Mouse (Mus musculus) liver, embryonic 14.5 days (tissue): ENCODE data around the gene Ubash3b. TPM values are rescaled to one million over a fixed set of nuclear protein-coding genes. Genes with fewer than 3 reads are reported as not detected.

Experiments
- ATAC-seq: fragments of 200-750 bp; cut with Nextera tagmentation; 2 replicates; pipeline ENCODE4 v1.8.0; 2017; ENCODE audit warnings: moderate number of reproducible peaks, mild to moderate bottlenecking, moderate library complexity; ENCODE audit not compliant: insufficient read depth
- DNase-seq, 3 experiments: peaks; one replicate each; pipeline ENCODE4 v3.0.0-alpha.2; 2012 to 2013; ENCODE audit warnings: low read depth in 3 of 3, low spot score in 3 of 3
- H3K27ac ChIP-seq: fragments of 300-500 bp; sonication (generic); 2 replicates; pipeline ENCODE4 v1.5.1; 2014; ENCODE audit warnings: moderate library complexity, mild to moderate bottlenecking, control low read depth, inconsistent platforms
- H3K27me3 ChIP-seq: fragments of 300-500 bp; sonication (generic); 2 replicates; pipeline ENCODE4 v1.6.1; 2014; ENCODE audit warnings: mild to moderate bottlenecking, low read length, moderate library complexity; ENCODE audit not compliant: control insufficient read depth, insufficient read depth
- H3K36me3 ChIP-seq: fragments of 300-500 bp; sonication (generic); replicated peaks from 2 replicates; pipeline ENCODE4 v1.6.1; 2014; ENCODE audit warnings: low read depth; ENCODE audit not compliant: control insufficient read depth, insufficient read depth
- H3K4me1 ChIP-seq, 2 experiments: fragments of 200-500 bp in 1 of 2; fragments of 300-500 bp in 1 of 2; sonication (generic) in 1 of 2; replicated peaks; 2 replicates each; pipeline ENCODE4 v1.6.1; 2012 to 2014; ENCODE audit warnings: antibody characterized with exemption in 1 of 2, inconsistent platforms in 1 of 2, low read length in 1 of 2; ENCODE audit not compliant: control insufficient read depth in 2 of 2, insufficient read depth in 2 of 2
- H3K4me2 ChIP-seq: fragments of 300-500 bp; sonication (generic); 2 replicates; pipeline ENCODE4 v1.6.1; 2014; ENCODE audit warnings: low read depth, mild to moderate bottlenecking, control low read depth, moderate library complexity
- H3K4me3 ChIP-seq, 2 experiments: fragments of 200-500 bp in 1 of 2; fragments of 300-500 bp in 1 of 2; sonication (generic) in 1 of 2; 2 replicates each; pipeline ENCODE4 v1.5.1; 2012 to 2014; ENCODE audit warnings: low read depth in 2 of 2, low read length in 2 of 2, mild to moderate bottlenecking in 2 of 2, control low read depth in 1 of 2, inconsistent platforms in 1 of 2, moderate library complexity in 1 of 2; ENCODE audit not compliant: insufficient read depth in 1 of 2
- H3K9ac ChIP-seq: fragments of 300-500 bp; sonication (generic); replicated peaks from 2 replicates; pipeline ENCODE4 v1.6.1; 2014; ENCODE audit warnings: mild to moderate bottlenecking, control low read depth, moderate library complexity
- H3K9me3 ChIP-seq: fragments of 300-500 bp; sonication (generic); 2 replicates; pipeline ENCODE4 v1.6.1; 2016; ENCODE audit warnings: low read length, mixed read lengths; ENCODE audit not compliant: control insufficient read depth
- CTCF ChIP-seq: IDR thresholded peaks from 2 replicates; pipeline ENCODE4 v1.5.1; 2016; ENCODE audit warnings: antibody characterized with exemption, low read depth, control low read depth
- EP300 ChIP-seq: IDR thresholded peaks from 2 replicates; pipeline ENCODE4 v1.6.1; 2016; ENCODE audit warnings: antibody characterized with exemption, low read depth
- WGBS: fragments of 180-500 bp; shearing (Covaris S2); extraction: QIAGEN DNeasy Blood & Tissue Kit; methylation state at CpG from one replicate; pipeline ENCODE4 v1.1.7; 2014; ENCODE audit not compliant: insufficient replicate concordance; 5-methylcytosine and 5-hydroxymethylcytosine counted together
- polyA plus RNA-seq, 2 experiments: library from polyadenylated mRNA; depleted of rRNA in 1 of 2; stranded (reverse) in 1 of 2; unstranded in 1 of 2; fragments of >200 nt; fragmentation: Nextera tagmentation in 1 of 2; extraction: Ambion mirVana in 1 of 2; gene quantifications; 2 replicates each; pipeline versions ENCODE4 v1.2.1 to v1.2.3; 2012 to 2014

The Ubash3b gene
- polyA plus RNA-seq, 2 experiments: 3.5 to 5.9 TPM

DNA sequence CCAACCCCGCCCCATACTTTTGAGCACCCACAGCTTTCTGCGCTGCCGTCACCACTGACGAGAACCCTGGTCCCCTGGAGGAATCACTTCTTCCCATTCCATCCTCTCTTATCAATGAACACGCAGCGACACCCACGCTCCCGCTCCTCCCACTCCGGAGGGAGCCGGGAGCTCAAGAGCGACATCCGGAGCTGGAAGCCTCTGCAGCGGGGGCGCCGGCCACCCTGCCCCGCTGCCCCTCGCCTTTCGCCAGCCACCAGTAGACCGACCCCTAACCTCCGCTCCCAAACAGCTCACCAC lies 4.8 kb downstream of the Ubash3b start:
- Histone ChIP-seq H3K4me2 (peak overlapping the region; percentile 78), H3K27ac (no peak overlapping the region), H3K27me3 (peaks cover 8% of the 10 kb centered on the region; the same call in 1 of the 2 replicates), H3K9ac (no peak overlapping the region), H3K36me3 (no peaks in the 10 kb centered on the region), H3K4me1 (peaks cover 0 to 15% of the 10 kb centered on the region in 2 experiments; a peak in 2 of 4 replicates), H3K4me3 (peak overlapping the region; percentile 65 to 78), H3K9me3 (no peaks in the 10 kb centered on the region)
- peak; percentile 14; the same call in 1 of the 2 replicates for ATAC-seq
- no peak for DNase-seq
- under 1% methylated on average over 20 of the region's 20 CpGs for WGBS
- TF ChIP-seq CTCF (no peak), EP300 (no peak)

DNA sequence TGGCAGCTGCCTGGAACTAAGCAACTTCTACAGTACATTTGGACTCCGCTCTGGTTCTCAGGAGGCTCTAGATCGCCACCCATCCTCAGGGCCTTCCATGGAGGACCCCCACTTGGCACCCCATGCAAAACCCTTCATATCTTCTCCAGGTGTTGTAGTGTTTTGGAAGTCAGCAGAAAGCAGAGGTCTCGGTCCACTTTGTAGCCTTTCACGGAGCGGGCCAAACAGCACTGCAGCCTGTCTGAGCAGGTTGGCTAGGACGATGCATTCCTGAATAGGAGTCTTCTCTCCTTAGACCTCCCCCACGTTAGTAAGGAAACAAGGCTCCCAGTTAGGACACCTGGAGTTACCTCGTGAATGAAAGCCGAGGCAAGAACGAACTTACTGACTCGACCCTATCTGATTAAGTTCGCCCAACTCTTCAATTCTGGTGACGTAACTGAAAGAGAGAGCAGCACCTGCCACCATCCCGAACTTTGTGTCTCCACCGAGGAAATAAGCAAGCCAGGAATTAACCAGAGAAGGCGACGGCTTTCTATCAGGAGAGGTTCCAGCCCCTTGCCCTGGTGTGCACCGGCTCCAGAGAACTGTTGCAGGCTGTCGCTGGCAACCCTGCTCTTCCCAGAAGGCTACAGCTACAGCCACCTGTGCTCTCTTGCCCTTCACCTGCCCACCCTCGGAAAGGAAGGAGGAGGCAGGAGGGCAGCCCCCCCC lies 5.3 kb downstream of the Ubash3b start:
- Histone ChIP-seq H3K9me3 (no peaks in the 10 kb centered on the region), H3K9ac (no peak overlapping the region), H3K27ac (no peak overlapping the region), H3K27me3 (peaks cover 8% of the 10 kb centered on the region; the same call in 1 of the 2 replicates), H3K4me3 (peak overlapping the region; percentile 22 to 65), H3K4me1 (peaks cover 0 to 17% of the 10 kb centered on the region in 2 experiments; a peak in 2 of 4 replicates), H3K36me3 (no peaks in the 10 kb centered on the region), H3K4me2 (peak overlapping the region; percentile 78)
- WGBS: 25% methylated on average over 20 of the region's 20 CpGs
- TF ChIP-seq CTCF (no peak), EP300 (no peak)
- no peak for DNase-seq
- ATAC-seq: no peak

DNA sequence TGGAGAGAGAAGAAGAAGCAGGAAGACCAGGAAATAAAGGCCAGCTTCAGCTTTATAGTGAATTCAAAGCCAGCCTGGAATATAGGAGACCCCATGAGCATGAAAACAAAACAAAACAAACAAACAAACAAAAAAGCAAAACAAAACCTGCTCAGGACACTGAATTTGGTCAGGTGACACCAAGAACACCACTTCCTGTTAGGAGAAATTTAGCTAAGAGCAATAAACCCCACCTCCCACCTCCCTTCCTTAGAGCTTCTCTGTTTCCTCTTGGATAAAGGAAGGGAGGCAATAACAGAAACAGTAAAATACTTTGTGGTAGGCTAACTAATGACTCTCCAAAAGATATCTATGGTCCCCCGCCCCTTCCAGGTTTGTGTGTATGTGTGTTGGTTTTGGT lies 7.5 kb downstream of the Ubash3b start:
- H3K36me3 ChIP-seq: no peaks in the 10 kb centered on the region
- 50% methylated on average over 1 of the region's 1 CpGs for WGBS
- peaks cover 8% of the 10 kb centered on the region; the same call in 1 of the 2 replicates for H3K27me3 ChIP-seq
- peaks cover 0 to 34% of the 10 kb centered on the region in 2 experiments; a peak in 2 of 4 replicates for H3K4me1 ChIP-seq
- no peak for DNase-seq
- ATAC-seq: no peak
- H3K4me2 ChIP-seq: no peak overlapping the region
- H3K9ac ChIP-seq: no peak overlapping the region
- no peak overlapping the region for H3K27ac ChIP-seq
- TF ChIP-seq EP300: no peak
- TF ChIP-seq CTCF: no peak
- H3K4me3 ChIP-seq: no peak overlapping the region
- H3K9me3 ChIP-seq: no peaks in the 10 kb centered on the region

DNA sequence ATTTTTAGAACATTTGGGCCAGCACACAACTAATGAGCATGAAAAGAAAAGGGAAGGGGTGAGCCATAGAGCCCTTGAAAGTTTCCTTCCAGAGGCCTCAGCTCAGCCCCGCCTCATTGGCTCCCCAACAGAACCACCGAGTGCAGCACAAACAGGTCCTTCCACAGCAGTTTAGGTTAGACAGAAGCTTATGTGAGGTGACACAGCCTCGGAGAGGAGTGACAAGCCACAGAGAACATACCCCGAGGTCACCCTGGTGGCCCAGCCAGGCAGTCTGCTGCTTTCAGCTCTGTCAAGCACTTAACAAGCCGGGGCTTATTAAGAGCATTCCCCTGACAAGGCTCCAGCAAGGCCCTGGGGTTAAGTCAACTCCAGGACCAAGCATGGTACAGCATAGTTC lies 8.4 kb downstream of the Ubash3b start:
- Histone ChIP-seq H3K4me2 (no peak overlapping the region), H3K27ac (no peak overlapping the region), H3K4me1 (peaks cover 0 to 31% of the 10 kb centered on the region in 2 experiments; a peak in 2 of 4 replicates), H3K27me3 (peaks cover 8% of the 10 kb centered on the region; the same call in 1 of the 2 replicates), H3K4me3 (no peak overlapping the region), H3K9me3 (no peaks in the 10 kb centered on the region), H3K9ac (no peak overlapping the region), H3K36me3 (no peaks in the 10 kb centered on the region)
- WGBS: 20% methylated on average over 5 of the region's 5 CpGs
- DNase-seq (no peak), ATAC-seq (no peak)
- TF ChIP-seq EP300: no peak
- TF ChIP-seq CTCF: no peak

DNA sequence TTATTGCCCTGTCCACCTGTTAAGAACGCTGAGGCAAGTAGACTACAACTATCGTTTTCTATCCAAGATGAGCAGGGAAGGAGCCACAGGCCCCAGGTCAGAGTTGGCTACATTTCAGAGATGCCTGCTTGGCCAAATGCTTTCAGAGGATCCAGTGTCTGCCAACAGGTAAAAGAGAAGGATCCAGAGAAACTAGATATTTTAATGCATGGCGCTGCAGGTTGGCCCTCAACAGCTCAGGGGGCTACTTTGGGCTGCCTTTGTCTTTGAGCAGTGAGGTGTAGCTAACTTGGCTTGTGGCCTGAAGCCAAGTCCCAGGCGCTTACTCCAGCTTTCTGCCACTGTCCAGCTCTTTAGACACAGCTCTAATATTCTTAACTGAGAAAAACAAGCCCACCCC lies 10.0 kb downstream of the Ubash3b start:
- peaks cover 8% of the 10 kb centered on the region; the same call in 1 of the 2 replicates for H3K27me3 ChIP-seq
- no peaks in the 10 kb centered on the region for H3K36me3 ChIP-seq
- no peak for TF ChIP-seq EP300
- TF ChIP-seq CTCF: no peak
- WGBS: 70% methylated on average over 4 of the region's 4 CpGs
- no peak overlapping the region for H3K27ac ChIP-seq
- no peak overlapping the region for H3K4me2 ChIP-seq
- peaks cover 0 to 33% of the 10 kb centered on the region in 2 experiments; a peak in 2 of 4 replicates for H3K4me1 ChIP-seq
- H3K9ac ChIP-seq: no peak overlapping the region
- DNase-seq: no peak
- H3K4me3 ChIP-seq: no peak overlapping the region
- ATAC-seq: no peak
- H3K9me3 ChIP-seq: no peaks in the 10 kb centered on the region
